Mouse (Mus musculus) intestine, embryonic 14.5 days (tissue): ENCODE measurements around the gene Tmem217. TPM values are rescaled to one million over a fixed set of nuclear protein-coding genes. Genes with fewer than 3 reads are reported as not detected.

Source experiments
- ATAC-seq: fragments of 200-750 bp; cut with Nextera tagmentation; replicated peaks from 2 replicates; pipeline ENCODE4 v1.8.0; 2017; ENCODE audit warnings: low read depth, moderate number of reproducible peaks, moderate TSS enrichment, moderate library complexity; ENCODE audit not compliant: low FRiP score, low TSS enrichment
- DNase-seq: peaks from one replicate; pipeline ENCODE4 v3.0.0-alpha.2; 2018; ENCODE audit warnings: low spot score
- H3K27ac ChIP-seq: fragments of 300-500 bp; sonication (generic); 2 replicates; pipeline ENCODE4 v1.5.1; 2014; ENCODE audit warnings: low read depth, mild to moderate bottlenecking, control low read depth
- H3K27me3 ChIP-seq: fragments of 300-500 bp; sonication (generic); replicated peaks from 2 replicates; pipeline ENCODE4 v1.6.1; 2014; ENCODE audit warnings: low read length, control low read depth; ENCODE audit not compliant: control insufficient read depth, insufficient read depth
- H3K36me3 ChIP-seq: fragments of 300-500 bp; sonication (generic); 2 replicates; pipeline ENCODE4 v1.6.1; 2014; ENCODE audit warnings: low read length, control low read depth; ENCODE audit not compliant: control insufficient read depth, insufficient read depth
- H3K4me1 ChIP-seq: fragments of 300-500 bp; sonication (generic); replicated peaks from 2 replicates; pipeline ENCODE4 v1.6.1; 2014; ENCODE audit warnings: low read length, control low read depth, mixed read lengths; ENCODE audit not compliant: control insufficient read depth, insufficient read depth
- H3K4me2 ChIP-seq: fragments of 300-500 bp; sonication (generic); 2 replicates; pipeline ENCODE4 v1.6.1; 2014; ENCODE audit warnings: low read length
- H3K4me3 ChIP-seq: fragments of 300-500 bp; sonication (generic); 2 replicates; pipeline ENCODE4 v1.5.1; 2014; ENCODE audit warnings: low read depth, low read length, control low read depth, mixed read lengths
- H3K9ac ChIP-seq: fragments of 300-500 bp; sonication (generic); 2 replicates; pipeline ENCODE4 v1.6.1; 2014; ENCODE audit warnings: mild to moderate bottlenecking, low read length
- H3K9me3 ChIP-seq: fragments of 300-500 bp; sonication (generic); 2 replicates; pipeline ENCODE4 v1.6.1; 2016; ENCODE audit warnings: low read length, control low read depth; ENCODE audit not compliant: control insufficient read depth
- WGBS: fragments of 180-500 bp; shearing (Covaris S2); extraction: QIAGEN DNeasy Blood & Tissue Kit; methylation state at CpG from one replicate; pipeline ENCODE4 v1.1.7; 2014; 5-methylcytosine and 5-hydroxymethylcytosine counted together
- polyA plus RNA-seq: library from polyadenylated mRNA; unstranded; fragments of >200 nt; fragmentation: Nextera tagmentation; extraction: Ambion mirVana; gene quantifications from 2 replicates; pipeline ENCODE4 v1.2.1, GENCODE M21; 2014

The Tmem217 gene
- polyA plus RNA-seq, 1 experiment from 2014 or later = 0.39 TPM

DNA sequence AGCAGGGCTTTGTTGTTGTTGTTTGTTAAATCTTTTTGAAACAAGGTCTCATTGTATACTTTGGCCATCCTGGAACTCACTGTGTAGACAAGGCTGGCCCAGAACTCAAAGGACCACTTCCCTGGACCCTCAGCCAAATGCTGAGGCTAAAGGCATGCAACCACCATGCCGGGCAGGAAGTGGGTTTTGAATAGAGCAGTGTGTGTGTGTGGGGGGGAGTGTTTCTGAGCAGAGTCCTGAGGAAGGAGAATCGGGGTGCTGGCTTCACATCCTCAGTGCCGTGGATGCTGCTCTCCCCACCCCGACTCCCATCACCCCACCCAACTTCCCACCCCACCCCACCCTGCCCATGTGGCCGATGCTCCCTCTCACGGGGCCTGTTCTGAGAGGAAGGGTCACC lies 33.3 kb upstream of the Tmem217 start:
- H3K4me1 ChIP-seq = peaks cover 3% of the 10 kb centered on the region; the same call in 1 of the 2 replicates
- H3K27ac ChIP-seq = no peak overlapping the region
- H3K4me2 ChIP-seq = no peak overlapping the region
- DNase-seq (no peak), ATAC-seq (no peak)
- H3K9ac ChIP-seq = no peak overlapping the region
- 84% methylated on average over 6 of the region's 6 CpGs for WGBS
- peaks cover 27% of the 10 kb centered on the region for H3K36me3 ChIP-seq
- no peaks in the 10 kb centered on the region for H3K27me3 ChIP-seq
- no peak overlapping the region for H3K4me3 ChIP-seq
- H3K9me3 ChIP-seq = no peaks in the 10 kb centered on the region

DNA sequence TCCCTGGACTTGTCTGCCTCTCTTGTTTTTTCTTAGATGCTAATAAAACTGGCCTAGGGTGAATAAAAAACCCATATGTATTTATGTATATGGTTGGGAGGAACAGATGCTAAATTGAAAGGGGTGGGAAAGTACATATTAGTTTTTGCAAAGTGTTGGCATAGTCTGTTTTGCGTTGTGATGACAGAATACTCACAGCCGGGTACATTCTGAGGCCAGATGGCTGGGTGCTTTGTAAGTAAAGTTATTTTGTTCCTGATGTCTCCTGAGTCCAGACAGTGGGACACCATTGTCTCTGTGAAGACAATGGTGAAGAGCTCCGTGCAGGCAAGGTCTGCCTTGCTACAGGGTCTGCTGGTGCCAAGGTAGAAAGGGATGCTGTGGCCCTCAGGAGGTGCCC lies 32.6 kb upstream of the Tmem217 start:
- no peak overlapping the region for H3K9ac ChIP-seq
- peaks cover 3% of the 10 kb centered on the region; the same call in 1 of the 2 replicates for H3K4me1 ChIP-seq
- WGBS = 74% methylated on average over 3 of the region's 3 CpGs
- ATAC-seq (no peak), DNase-seq (no peak)
- H3K36me3 ChIP-seq = peaks cover 34% of the 10 kb centered on the region
- no peak overlapping the region for H3K4me2 ChIP-seq
- H3K4me3 ChIP-seq = no peak overlapping the region
- H3K9me3 ChIP-seq = no peaks in the 10 kb centered on the region
- no peak overlapping the region for H3K27ac ChIP-seq
- H3K27me3 ChIP-seq = no peaks in the 10 kb centered on the region

DNA sequence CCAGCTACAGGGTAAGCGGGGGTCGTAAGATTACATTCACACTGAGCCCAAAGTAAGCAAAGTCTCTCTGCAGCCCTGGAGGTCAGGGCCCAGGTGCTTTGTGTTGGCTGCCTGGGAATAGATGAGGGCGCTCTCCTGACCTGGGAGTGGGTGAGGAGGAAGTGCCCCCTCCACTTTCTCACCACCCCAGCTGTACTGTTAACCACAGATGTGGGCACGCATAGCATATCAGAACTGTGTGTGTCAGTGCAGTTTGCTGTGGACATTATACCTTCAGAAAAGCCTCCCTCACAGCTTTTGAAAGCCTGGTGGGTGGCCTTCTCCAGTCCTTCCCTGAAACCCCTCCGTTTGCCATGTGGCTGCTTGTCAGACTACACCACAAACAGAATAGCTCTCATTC lies 32.1 kb upstream of the Tmem217 start:
- Histone ChIP-seq H3K9ac (no peak overlapping the region), H3K36me3 (peaks cover 38% of the 10 kb centered on the region), H3K4me1 (0 out of 2 replicates have a peak, but pooled peaks cover under 1% of the 10 kb centered on the region), H3K4me2 (no peak overlapping the region), H3K27ac (no peak overlapping the region), H3K27me3 (no peaks in the 10 kb centered on the region), H3K9me3 (no peaks in the 10 kb centered on the region), H3K4me3 (no peak overlapping the region)
- no peak for DNase-seq
- no peak for ATAC-seq
- WGBS = 62% methylated on average over 5 of the region's 5 CpGs

DNA sequence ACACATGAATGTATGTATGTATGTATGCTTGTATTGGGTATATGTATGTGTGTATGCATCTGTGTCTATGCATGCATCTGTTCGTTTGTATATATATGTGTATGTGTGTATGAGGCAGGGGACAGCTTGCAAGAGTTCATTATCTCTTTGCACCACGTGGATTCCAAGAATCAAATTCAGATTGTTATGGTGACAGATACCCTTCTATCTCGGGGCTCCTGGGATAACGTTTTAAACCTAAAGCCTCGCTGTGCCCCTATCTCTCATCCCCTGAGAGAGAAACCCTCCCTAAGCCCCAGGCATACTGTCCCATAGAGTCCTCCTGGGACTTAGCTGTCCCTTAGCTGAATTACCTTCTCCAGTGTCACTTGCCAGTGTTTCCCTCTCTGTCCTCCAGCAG lies 31.4 kb upstream of the Tmem217 start:
- no peak overlapping the region for H3K27ac ChIP-seq
- ATAC-seq (no peak), DNase-seq (no peak)
- WGBS = 86% methylated on average over 5 of the region's 5 CpGs
- no peaks in the 10 kb centered on the region for H3K4me1 ChIP-seq
- no peaks in the 10 kb centered on the region for H3K9me3 ChIP-seq
- H3K9ac ChIP-seq = no peak overlapping the region
- no peaks in the 10 kb centered on the region for H3K27me3 ChIP-seq
- H3K4me2 ChIP-seq = no peak overlapping the region
- no peak overlapping the region for H3K4me3 ChIP-seq
- peaks cover 40% of the 10 kb centered on the region for H3K36me3 ChIP-seq

DNA sequence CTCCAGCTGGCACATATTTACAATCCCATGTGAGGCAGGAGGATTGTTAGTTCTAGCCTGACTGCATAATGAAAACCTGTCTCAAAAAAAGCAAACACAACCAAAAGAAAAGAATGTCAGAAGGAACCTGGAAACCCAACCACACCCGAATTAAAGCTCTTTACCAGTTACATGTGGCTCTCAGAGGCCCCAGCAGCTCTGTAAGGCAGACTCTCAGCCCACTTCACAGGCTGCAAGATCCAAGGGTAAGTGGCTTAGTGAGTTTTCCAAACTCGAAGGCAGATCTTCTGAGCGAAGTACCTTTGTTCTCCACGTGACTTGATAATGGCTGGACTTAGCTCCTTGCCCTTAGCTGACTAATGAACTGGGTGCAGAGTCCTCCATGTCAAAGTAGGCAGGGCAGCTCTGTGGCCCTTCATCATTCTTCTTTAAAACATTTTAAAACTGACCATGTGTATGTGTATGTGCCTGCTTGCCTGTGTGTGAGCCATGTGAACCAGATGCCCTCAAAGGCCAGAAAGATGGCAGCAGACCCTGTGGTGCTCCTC lies 27.5 kb upstream of the Tmem217 start:
- Histone ChIP-seq H3K4me3 (no peak overlapping the region), H3K27me3 (no peaks in the 10 kb centered on the region), H3K9me3 (no peaks in the 10 kb centered on the region), H3K4me2 (no peak overlapping the region), H3K27ac (no peak overlapping the region), H3K4me1 (no peaks in the 10 kb centered on the region), H3K36me3 (peaks cover 73% of the 10 kb centered on the region), H3K9ac (no peak overlapping the region)
- 86% methylated on average over 4 of the region's 4 CpGs for WGBS
- DNase-seq = no peak
- ATAC-seq = no peak

DNA sequence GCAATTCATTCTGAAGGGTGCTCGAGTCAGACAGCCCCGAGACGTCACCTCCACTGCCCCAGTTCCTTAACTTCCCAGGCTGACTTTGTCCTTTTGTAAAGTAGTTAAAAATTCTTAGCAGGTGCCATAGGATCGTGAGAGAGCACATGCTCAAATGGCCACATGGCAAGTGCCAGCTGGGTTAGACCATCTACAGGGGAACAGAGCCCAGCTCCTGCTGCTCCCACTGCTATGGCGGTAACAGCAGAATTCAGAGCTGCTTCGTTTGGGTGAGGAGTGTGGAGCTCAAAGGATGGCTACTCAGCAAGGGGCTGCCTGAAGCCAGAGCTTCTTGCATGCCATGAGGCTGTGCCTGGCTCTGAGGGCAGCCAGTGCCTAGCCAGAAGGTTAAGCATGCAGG lies 17.6 kb upstream of the Tmem217 start:
- no peak for ATAC-seq
- Histone ChIP-seq H3K36me3 (peaks cover 63% of the 10 kb centered on the region), H3K27me3 (no peaks in the 10 kb centered on the region), H3K9ac (no peak overlapping the region), H3K4me2 (no peak overlapping the region), H3K9me3 (no peaks in the 10 kb centered on the region), H3K4me3 (no peak overlapping the region), H3K27ac (no peak overlapping the region), H3K4me1 (no peaks in the 10 kb centered on the region)
- DNase-seq = no peak
- WGBS = 90% methylated on average over 6 of the region's 6 CpGs

DNA sequence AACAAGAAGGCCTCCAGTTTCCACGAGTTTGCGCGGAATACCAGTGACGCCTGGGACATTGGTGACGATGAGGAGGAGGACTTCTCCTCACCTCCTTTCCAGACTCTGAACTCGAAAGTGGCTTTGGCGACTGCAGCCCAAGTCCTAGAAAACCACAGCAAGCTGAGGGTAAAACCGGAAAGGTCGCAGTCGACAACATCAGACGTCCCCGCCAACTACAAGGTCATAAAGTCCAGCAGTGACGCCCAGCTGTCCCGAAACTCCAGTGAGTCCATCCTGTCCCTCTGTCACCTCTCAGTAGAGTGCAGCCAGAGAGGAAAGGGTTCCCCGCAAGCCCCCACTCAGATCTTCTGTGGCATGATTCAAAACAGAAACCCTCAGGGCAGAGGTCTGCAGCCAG lies 16.2 kb upstream of the Tmem217 start:
- H3K27me3 ChIP-seq = no peaks in the 10 kb centered on the region
- H3K4me1 ChIP-seq = no peaks in the 10 kb centered on the region
- no peak overlapping the region for H3K4me3 ChIP-seq
- H3K4me2 ChIP-seq = no peak overlapping the region
- H3K9me3 ChIP-seq = no peaks in the 10 kb centered on the region
- ATAC-seq (no peak), DNase-seq (no peak)
- no peak overlapping the region for H3K27ac ChIP-seq
- H3K36me3 ChIP-seq = peaks cover 54% of the 10 kb centered on the region
- H3K9ac ChIP-seq = no peak overlapping the region
- WGBS = 92% methylated on average over 15 of the region's 15 CpGs

DNA sequence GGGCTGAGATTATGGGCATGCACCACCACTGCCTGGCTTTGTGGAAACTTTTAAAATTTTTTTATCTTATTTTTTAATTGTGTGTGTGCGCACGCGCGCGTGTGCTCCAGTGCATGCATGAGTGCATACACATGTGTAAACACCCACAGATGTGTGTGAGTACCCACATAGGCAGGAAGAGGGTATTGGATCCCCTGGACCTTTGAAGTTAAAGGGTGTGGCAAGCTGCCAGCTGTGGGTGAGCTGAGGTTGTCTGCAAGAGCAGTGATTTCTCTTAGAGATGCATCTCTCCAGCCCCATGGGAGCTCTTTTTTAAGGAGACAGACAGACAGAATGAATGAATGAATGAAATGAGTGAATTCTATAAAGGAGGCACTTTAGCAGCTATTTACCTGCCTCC lies 13.3 kb upstream of the Tmem217 start:
- no peak overlapping the region for H3K4me2 ChIP-seq
- DNase-seq (no peak), ATAC-seq (no peak)
- H3K27ac ChIP-seq = no peak overlapping the region
- 98% methylated on average over 5 of the region's 5 CpGs for WGBS
- no peak overlapping the region for H3K9ac ChIP-seq
- no peaks in the 10 kb centered on the region for H3K27me3 ChIP-seq
- H3K4me1 ChIP-seq = no peaks in the 10 kb centered on the region
- no peak overlapping the region for H3K4me3 ChIP-seq
- H3K9me3 ChIP-seq = no peaks in the 10 kb centered on the region
- peaks cover 27% of the 10 kb centered on the region for H3K36me3 ChIP-seq

DNA sequence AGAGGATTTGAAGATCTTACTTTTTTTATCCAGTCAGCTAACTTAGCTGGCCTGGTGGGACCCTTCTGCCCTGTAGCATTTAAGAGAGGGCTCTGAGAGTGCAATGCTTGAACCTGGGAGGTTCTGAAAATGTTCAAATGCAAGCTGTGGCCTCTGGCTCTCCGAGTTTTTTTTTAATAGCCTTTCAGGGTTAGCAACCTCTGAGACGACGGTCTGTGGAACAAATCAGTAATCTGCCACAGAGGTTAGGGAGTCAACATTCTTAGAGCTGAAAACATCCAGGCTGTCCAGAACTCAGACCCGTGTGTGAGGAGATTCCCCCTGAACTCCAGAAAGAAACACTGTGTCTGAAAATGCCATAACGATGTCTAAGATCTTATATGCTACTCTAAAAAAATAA lies 6.3 kb upstream of the Tmem217 start:
- H3K27ac ChIP-seq = no peak overlapping the region
- 58% methylated on average over 5 of the region's 5 CpGs for WGBS
- no peak overlapping the region for H3K9ac ChIP-seq
- H3K4me3 ChIP-seq = no peak overlapping the region
- peaks cover 14% of the 10 kb centered on the region for H3K4me1 ChIP-seq
- H3K27me3 ChIP-seq = no peaks in the 10 kb centered on the region
- no peaks in the 10 kb centered on the region for H3K9me3 ChIP-seq
- DNase-seq (no peak), ATAC-seq (no peak)
- H3K4me2 ChIP-seq = no peak overlapping the region
- peaks cover 3% of the 10 kb centered on the region; the same call in 1 of the 2 replicates for H3K36me3 ChIP-seq
